Mouse (Mus musculus): ENCODE measurements around the gene Stpg1. TPM values are rescaled to one million over a fixed set of nuclear protein-coding genes. Genes with fewer than 3 reads are reported as not detected.

Stpg1 gene
- total RNA-seq, 2 experiments from 2014 or later = 1.3 to 1.8 TPM

DNA sequence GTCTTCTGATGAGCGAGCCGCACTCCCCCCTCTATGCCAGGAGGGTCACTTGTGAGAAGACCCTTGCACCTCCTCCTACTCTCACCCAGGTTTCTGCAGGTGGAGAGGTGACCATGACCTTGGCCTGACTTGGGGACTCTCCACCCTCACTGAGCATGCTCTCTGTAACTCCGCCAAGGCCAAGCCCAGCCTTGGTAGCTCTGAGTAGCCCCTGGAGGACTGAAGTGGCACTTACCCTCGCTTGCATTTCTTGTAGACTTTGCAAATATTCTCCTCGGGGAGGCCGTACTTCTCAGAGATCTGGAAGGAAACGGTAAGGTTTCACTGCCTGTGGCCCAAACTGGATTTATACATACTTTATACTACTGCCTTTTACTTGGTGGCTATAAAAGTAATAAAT, 51.4 kb downstream of the Stpg1 start:
- intact Hi-C loops (cut with DNase I) = no loop called here
- DNase-seq (ENCODE audit: low spot score in 2 of 2) = no peak

DNA sequence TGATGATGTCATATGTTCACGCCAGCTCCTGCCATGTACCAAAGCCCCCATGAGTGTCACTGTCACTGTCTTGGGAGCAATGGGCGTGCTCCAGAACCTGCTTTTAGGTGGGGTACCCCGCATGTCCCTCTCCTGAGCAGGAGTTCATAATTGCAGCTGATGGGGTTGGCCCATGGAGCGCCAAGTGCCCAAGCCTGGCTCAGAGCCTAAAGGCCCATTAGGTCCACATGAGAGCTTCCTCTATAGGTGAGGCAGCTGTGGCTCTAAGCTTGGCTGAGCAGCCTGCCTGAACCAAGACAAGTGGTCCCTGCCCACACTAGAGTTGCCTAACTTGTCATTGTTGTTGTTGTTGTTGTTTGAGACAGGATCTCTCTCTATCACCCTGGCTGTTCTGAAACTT, 52.2 kb downstream of the Stpg1 start:
- intact Hi-C loops (cut with DNase I) = no loop called here
- DNase-seq (ENCODE audit: low spot score in 2 of 2) = no peak

DNA sequence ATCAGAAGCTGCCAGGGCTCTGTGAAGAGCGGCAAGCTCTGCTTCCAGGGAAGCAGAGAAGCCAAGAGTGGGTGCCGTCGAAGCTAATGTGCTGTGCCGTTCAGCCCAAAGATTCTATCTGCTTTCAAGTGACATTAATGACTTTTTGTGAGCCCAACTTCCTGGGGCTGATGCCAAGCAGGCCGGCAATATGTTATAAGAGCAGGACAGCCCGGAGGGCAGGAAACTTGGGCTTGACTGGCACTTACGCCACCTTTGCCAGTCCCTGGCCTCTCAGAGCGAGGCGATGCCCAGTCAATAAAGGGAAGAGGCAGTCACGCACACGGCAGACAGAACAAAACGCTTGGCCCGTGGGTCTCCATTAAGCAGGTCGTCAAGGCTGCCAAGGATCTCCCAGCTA, 53.0 kb downstream of the Stpg1 start:
- no peak for DNase-seq (ENCODE audit: low spot score in 2 of 2)
- intact Hi-C loops (cut with DNase I) = no loop called here

DNA sequence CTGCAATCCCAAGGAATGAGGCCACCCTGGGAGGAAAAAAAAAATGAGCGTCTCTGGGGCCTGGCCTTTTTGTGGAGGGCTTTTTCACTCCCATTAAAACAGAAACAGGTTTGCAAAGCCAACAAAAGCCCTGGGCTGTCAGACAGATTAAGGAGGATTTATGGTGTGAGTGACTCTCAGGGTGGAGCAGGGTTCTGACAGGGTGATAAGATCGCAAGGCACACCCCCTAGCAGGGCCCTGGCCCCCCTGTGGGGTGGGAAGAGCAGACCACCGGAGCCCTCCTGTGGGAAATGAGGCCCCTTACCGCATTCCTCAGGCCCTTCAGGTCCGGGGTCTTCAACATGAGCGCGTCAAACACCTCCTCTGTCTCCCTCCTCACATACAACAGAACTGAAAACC, 53.5 kb downstream of the Stpg1 start:
- no peak for DNase-seq (ENCODE audit: low spot score in 2 of 2)
- intact Hi-C loops (cut with DNase I) = no loop called here

DNA sequence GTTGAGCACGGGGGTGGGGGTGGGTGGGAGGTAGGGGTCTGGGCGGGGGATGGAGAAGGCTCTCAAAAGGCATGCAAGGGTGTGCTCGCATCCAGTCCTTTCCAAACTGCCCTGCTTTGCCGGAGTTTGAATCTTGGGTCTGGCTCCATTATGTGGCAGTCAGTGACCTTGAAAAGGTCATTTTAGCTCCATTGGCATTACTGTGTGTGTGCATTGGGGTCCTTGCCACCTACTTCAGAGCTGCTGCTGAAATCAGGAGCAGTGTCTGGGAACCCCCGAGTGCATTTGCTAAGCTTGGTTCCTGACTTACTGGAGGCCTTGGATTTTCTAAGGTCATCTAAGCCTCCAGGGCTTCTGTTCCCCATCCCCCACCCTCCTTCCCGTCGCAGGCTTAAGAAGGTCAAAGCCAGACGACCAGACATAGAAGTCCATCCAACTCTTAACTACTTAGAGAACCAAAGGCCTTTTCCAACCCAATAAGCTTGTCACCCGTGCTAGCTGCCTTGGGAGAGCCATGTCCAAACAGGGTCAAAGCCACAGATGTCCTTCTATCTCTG, 54.0 kb downstream of the Stpg1 start:
- no peak for DNase-seq (ENCODE audit: low spot score in 2 of 2)
- intact Hi-C loops (cut with DNase I) = no loop called here

DNA sequence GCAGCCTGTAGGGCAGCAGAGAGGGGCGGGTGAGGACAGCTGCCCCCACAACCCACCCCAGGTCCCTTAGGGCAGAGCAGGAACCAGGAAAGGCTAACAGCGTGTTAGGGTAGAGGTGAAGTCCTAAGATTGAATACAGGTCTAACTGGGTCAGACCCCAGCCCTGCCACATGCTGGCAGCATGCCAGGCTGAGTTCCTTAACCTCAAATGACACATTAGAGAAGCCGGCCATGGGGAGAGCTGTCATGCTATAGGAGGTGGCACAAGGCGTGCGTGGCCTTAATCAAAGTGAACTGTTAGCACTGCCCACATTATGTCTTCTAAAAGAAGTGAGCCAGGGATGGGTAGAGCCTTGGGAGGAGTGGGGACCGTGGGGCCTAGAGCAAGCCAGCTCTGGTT, 54.7 kb downstream of the Stpg1 start:
- intact Hi-C loops (cut with DNase I) = no loop called here

DNA sequence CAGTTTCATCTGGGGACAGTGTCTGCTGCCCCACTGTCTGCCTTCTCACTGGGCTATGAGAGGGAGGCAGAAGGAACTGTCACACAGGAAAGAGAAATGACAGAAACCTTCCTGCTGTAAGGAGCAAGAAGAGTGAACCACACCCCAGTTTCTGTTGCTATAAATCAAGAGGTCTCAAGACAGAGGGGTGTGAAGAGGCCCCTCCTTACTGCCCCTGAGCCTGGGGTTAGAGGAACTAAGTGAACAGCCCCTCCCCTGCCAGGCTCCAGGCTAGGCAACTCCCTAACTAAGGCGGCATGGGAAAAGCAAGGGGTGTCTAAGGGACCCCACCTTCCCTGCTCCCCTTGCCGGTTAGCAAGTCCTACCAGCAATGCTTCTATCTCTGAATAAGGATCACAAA, 69.2 kb downstream of the Stpg1 start:
- no peak for DNase-seq (ENCODE audit: low spot score in 2 of 2)
- intact Hi-C loops (cut with DNase I) = no loop called here

More for the DNA sequence above, 54.7 kb downstream of the Stpg1 start:
- no peak for DNase-seq (ENCODE audit: low spot score in 2 of 2)

DNA sequence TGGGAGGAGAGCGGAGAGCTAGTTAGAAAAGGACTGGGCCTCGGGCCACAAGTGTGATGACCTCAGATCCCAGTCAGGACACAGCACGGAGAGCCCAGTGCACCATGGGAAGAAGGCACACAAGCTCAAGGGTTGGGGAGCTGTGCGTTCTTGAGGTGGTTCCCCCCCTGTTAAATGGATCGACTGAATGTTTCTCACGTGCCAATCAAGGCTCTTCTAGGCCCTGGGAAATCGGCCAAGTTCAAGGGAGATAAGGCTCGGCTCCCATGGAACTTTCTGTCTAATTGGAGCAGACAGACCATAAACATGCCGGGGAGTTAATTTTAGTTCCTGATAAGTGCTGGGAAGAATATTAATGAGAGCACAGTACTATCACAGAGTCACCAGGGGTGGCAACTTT, 70.8 kb downstream of the Stpg1 start:
- intact Hi-C loops (cut with DNase I) = no loop called here
- no peak for DNase-seq (ENCODE audit: low spot score in 2 of 2)

DNA sequence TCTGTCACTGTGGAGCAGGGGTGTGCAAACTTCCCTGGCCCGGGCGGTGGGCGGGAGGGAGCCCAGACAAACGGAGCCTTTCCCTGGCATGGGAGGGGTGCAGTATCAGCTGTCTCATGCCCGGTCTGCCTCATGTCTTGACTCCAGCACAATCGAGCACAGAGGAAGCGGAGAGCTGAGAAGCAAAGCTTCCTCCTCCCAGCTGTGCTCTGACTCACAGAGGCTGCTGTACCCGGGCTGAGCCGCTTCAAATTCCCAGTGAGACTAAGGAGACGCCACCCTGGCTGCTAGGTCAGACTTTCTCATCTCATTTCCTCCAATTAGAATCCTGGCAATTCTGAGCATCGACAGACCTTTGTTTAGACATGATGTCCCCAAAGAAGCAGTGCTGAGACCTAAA, 72.5 kb downstream of the Stpg1 start:
- intact Hi-C loops (cut with DNase I) = no loop called here
- peak; percentile 15 to 44 for DNase-seq (ENCODE audit: low spot score in 2 of 2)

DNA sequence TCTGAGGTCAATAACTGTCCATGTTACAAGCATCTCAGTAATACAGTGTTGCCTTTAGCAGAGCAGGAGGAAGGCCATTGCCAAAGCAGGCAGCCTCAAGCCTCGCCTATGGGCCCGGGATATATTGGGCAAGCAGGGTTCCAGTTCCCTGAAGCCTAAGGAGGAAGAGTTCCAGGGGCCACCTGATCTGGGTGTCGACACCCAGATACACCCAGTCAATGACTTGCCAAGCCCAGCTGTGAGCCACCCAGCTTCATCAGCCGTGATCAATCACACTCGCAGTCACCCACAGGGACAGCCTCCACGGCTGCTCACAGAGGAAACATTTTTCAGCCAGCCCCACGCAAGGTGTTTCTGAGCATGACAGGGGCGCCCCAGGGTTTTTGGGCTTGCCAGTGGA, 72.9 kb downstream of the Stpg1 start:
- no peak for DNase-seq (ENCODE audit: low spot score in 2 of 2)
- intact Hi-C loops (cut with DNase I) = no loop called here

DNA sequence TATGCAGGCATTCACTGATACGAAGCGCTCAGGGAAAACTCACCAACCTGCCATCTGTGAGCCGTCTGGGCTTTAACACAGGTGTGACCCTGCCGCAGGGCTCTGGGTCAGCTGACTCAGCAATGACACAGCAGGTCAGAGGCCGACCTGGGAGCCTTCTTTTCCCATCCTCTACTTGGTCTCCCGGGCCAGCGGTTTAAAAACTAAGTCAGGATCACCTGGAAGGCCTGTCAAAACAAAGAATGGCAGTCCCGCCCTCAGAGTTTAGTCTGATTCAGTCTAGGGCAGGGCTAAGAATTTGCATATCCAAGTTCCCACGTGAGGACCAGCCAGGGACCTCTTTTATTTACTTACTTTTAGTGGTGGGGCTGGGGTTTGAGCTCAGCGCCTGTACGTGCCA, 74.6 kb downstream of the Stpg1 start:
- intact Hi-C loops (cut with DNase I) = no loop called here
- DNase-seq (ENCODE audit: low spot score in 2 of 2) = no peak

DNA sequence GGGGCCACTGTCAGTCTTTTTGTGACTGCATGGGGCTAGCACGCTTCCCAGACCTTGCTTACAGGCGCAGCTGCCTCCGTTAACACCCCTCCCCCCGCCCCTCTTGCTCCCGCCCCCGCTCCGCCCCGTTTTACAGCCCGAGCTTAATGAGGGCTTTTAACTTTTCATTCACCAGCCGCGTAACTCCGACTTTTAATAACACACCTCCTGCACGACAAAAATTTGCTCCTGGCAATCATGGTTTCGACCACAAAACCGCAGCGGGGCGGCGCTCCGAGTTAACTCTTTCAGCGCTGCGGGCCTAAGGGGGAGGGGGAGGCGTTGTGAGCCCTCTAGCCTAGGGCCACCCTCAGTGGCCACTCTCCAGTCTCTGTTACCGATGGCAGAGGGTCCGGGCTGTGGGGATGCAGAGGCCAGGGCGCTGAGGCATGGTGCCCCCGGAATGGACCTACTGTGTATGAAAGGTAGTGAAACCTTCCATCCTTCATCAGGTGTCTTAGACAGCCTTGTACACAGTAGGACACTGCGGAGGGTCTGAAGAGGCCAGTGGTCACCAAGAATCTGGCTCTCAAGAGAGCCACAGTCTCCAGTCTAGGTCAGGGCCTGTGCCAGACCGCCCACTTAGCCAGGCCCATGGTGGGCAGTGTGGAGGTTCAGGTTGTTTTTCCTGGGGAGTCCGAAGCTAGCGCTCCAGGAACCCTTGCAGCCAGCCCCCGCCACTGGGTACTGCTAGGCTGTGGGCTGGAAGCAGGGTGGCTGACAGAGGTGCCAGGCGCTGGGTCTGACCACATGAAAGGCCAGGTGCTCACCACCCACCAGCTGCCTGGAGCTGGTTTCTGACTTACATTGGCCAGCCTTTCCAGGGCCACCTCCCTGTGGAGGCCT, 75.8 kb downstream of the Stpg1 start:
- DNase-seq (ENCODE audit: low spot score in 2 of 2) = peak; percentile 6 to 9
- intact Hi-C loops (cut with DNase I) = no loop called here

DNA sequence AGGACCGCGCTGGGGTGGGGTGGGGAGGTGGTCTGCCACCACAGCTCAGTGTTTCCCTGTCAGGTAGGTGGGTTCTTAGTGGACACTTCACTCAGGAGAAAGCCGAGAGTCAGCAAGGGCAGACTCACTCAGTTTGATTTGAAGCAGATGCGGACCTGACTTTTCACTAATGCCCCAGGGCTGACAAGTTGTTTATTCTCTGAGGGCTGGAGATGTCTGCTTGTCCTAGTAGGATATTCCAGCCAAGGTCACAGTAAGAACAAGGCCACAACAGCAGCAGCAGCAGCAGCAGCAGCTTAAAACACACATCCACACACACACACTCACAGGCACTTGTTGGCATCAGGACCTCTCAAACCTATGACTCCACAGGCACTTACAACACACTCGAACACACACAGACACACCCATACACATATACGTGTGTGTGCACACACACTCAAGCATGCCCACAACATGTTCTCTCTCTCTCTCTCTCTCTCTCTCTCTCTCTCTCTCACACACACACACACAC, 76.5 kb downstream of the Stpg1 start:
- DNase-seq (ENCODE audit: low spot score in 2 of 2) = no peak
- intact Hi-C loops (cut with DNase I) = no loop called here

DNA sequence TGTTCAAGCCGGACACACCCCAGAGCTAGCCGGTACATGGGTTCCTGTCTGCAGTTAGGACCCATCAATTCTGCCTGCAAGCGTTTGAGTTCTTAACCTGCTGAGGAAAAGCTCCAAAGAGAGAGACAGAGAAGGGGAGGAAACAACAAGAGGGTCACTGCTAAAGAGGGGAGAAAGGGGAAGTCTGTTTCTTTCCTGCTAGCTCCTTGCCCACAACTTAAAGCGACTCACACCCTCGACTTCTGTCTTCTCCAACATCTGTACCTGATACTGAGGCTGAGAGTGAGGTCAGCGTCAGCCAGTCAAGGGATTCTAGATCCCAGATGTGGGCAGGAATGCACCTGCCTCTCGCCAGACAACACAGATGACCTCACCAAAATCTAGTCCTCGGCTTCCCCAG, 77.7 kb downstream of the Stpg1 start:
- intact Hi-C loops (cut with DNase I) = no loop called here
- no peak for DNase-seq (ENCODE audit: low spot score in 2 of 2)

DNA sequence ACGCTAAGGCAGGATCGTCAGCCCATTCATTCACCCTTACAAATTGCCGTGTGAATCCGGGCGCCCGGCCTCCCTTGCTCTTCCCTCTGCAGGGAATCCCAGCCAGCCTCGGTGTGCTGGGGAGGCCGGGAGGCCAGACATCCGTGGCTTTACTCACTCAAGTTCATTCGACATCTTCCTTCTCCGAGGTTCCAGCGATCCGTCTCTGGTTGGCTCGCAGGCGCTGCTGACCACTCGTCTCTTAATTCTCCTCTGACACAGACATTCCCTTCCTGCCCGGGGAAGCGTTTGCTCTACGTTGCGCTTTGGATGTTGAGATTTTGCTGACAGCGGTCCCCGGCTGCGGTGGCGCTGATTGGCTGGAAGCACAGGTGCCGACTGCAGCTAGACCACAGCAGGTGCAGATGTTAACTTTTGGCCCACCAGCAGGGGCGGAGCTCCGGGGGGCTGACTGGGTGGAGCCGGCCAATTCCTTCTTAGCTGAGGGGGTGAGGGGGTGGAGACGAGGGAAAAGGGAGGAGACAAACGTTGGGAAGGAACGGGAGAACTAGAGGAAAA, 78.7 kb downstream of the Stpg1 start, which contains the start of gene Grhl3:
Gene Grhl3, minus strand, starts transcription at position 380 of the 558 bp plus-strand sequence.
- peak; percentile 42 to 53 for DNase-seq (ENCODE audit: low spot score in 2 of 2)
- intact Hi-C loops (cut with DNase I) = no loop called here

DNA sequence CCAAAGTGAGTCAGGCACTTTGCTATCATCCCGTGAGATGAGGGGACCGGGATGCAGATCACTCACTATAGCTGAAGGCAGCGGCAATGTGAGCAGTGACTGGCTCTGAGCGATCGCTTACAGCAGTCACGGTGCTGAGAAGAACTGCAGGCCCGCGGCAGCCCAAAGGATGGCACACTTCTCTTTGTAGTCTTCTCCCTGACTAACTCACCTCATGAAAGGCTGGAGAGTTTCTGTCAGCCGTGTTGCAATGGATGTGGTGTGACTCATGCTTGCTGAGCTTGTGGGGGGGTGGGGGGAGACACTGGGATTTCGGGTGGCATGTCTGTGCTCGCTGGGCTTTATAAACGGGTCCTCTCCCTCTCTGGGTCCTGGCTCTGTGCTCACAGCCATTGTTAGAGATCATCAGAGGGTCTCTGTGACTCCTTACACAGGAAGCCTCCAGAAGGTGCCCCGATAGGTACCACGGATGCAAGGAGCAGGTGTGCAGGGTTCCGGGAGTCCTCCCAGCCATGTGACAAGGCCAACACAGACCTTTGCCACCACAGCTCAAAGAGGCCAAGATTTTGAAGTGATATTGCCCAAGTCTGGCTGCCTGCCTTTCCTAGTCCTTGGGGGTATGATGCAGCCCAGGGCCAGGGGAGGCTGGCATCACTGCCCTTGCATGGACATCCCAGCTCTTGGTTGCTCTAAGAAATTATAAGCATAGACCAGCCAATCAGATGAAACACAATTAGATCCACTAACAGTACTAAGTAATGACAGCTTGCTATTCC, 81.0 kb downstream of the Stpg1 start:
- intact Hi-C loops (cut with DNase I) = no loop called here

DNA sequence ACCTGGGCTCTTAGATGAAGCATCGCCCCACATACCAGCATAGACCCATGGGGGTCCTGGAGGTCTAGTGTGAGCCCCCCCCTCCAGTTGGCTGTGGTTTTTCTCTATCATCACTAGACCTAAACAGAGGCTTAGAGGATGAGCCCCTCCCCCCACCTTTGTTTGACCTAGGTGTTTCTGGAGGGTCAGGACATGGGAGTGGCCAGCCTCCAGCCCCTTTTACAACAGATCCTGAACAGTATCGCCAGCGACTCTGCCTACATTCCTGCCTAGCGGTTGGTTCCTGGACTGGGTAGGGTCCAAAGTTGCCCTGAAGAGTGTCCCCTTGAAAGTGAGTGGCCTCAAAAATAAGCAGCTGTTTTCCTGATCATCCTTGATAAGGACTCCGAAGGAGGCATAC, 83.9 kb downstream of the Stpg1 start:
- intact Hi-C loops (cut with DNase I) = no loop called here
- no peak for DNase-seq (ENCODE audit: low spot score in 2 of 2)

More for the DNA sequence above, 81.0 kb downstream of the Stpg1 start:
- no peak for DNase-seq (ENCODE audit: low spot score in 2 of 2)

DNA sequence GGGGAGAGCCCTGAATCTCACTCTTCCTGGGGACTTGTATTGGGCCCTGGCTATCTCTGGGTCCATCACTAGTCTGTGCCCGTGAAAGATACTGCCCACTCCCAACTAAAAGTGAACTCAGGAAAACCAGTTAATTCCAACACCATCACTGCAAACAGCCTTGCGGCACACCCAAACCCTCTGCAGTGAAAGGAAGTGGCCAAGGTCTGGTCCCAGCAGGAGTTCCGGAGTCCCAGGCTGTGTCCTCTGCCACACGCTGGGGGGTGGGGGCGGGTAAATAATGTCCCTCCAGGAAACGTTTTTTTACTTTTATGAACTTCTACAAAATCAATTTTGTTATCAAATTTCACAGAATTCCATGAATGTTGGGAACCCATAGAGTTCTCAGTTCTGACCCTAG, 85.1 kb downstream of the Stpg1 start:
- intact Hi-C loops (cut with DNase I) = no loop called here
- no peak for DNase-seq (ENCODE audit: low spot score in 2 of 2)

DNA sequence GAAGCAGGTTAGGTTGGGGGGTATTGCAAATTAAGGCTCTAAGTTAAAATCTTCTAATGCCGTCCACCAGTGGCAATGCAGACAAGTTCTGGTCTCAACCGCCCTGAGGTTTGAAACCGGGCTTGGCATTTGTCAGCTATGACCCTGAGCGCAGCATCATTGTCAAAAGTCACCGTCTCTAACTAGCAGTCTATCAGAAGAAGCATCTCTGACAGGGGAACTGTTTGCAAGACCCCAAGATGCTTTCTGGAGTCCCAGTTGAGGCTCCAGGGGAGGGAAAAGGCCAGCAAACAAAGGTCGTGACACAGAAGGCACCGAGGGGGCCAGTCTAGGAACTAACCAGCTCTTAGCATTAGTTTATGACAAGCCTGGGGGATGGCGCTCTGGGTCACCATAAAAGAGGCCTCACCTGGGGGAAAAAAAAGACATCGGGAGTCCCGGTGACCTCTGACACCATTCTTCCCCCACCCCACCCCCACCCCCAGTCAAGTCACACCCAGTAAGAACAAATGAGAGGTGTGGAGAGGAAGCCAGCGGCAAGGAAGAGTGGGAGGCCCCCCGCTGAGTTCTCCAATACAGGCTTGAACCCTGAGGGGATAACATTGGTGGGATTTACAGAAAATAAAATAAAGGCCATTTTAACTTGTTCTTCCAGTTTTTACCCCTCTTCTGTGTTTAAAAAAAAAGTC, 86.8 kb downstream of the Stpg1 start:
- no peak for DNase-seq (ENCODE audit: low spot score in 2 of 2)
- intact Hi-C loops (cut with DNase I) = no loop called here

DNA sequence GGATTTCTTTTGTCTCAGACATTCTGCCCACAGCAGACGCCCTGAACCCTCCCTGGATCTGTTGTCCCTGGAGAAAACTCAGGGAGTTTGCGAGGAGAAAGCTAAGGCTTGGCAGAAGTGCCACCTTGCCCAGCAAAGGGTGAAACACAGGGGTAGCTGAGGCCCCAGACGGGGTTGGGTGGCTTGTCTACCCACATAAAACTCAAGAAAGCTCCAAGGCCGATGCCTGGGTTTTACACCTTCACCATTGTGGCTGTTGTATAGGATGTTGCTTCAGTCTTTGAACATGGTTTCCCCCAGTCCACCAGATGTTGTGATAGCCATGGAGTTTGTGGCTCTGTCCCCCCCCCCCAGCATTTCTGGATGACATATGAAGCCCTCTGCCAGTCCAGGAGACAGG, 90.2 kb downstream of the Stpg1 start:
- intact Hi-C loops (cut with DNase I) = no loop called here
- no peak for DNase-seq (ENCODE audit: low spot score in 2 of 2)
